Comparison of ENCODE assay signal across 8 mouse cellular contexts in genomic region chr13:112153681-112154127, GRCm38 (mm10).
DNase-seq lines count a peak whose midpoint lies in the region; ATAC-seq and TF ChIP-seq lines count a peak whose summit lies in the region.

No protein-coding gene starts in this region.

- TF ChIP-seq CTCF in brain, embryonic 14.5 days (IDR thresholded peaks at IDR 0.05; ENCODE audit: borderline replicate concordance, extremely low read depth, insufficient read depth, insufficient read length) = no peak

- peak; percentile 12 for DNase-seq in kidney, adult 11 months
- DNase-seq in kidney, postnatal 25 days = no peak
- peak; percentile 43 for DNase-seq in brain, embryonic 14.5 days (ENCODE audit: low read depth)
- peak; percentile 68 for DNase-seq in embryonic facial prominence, embryonic 14.5 days (ENCODE audit: low spot score)
- peak; percentile 21 for DNase-seq in kidney, postnatal 14 days
- no peak for DNase-seq in left cerebral cortex, adult 8-10 months (ENCODE audit: low spot score in 2 of 2)
- no peak for DNase-seq in right cerebral cortex, postnatal 4 days

- H3K9ac ChIP-seq in embryonic facial prominence, embryonic 14.5 days (ENCODE audit: low read depth, low read length) = no peak overlapping the region
- no peak overlapping the region for H3K9ac ChIP-seq in neural tube, embryonic 15.5 days (replicated peaks)

- ATAC-seq in embryonic facial prominence, embryonic 14.5 days (ENCODE audit: low read depth) = peak; percentile 30; the same call in 1 of the 2 replicates
- peak; percentile 38; the same call in 1 of the 2 replicates for ATAC-seq in neural tube, embryonic 15.5 days (ENCODE audit: low FRiP score)

- H3K9me3 ChIP-seq in embryonic facial prominence, embryonic 14.5 days (ENCODE audit: control insufficient read depth, low read length) = peaks cover 7% of the 10 kb centered on the region; the same call in 1 of the 2 replicates
- H3K9me3 ChIP-seq in neural tube, embryonic 15.5 days (replicated peaks) = 0 out of 2 replicates have a peak, but pooled peaks cover 5% of the 10 kb centered on the region

- H3K4me2 ChIP-seq in embryonic facial prominence, embryonic 14.5 days (ENCODE audit: low read depth, low read length) = peak overlapping the region; percentile 36; the same call in 1 of the 2 replicates
- peak overlapping the region; percentile 39 for H3K4me2 ChIP-seq in neural tube, embryonic 15.5 days

- no peak for TF ChIP-seq POLR2A in brain, embryonic 14.5 days (IDR thresholded peaks at IDR 0.05; ENCODE audit: borderline replicate concordance, extremely low read depth, insufficient read depth, insufficient read length, poor library complexity, severe bottlenecking)

- no peaks in the 10 kb centered on the region for H3K27me3 ChIP-seq in embryonic facial prominence, embryonic 14.5 days (replicated peaks; ENCODE audit: control insufficient read depth, insufficient read depth, low read length)
- no peaks in the 10 kb centered on the region; the same call in 1 of the 2 replicates for H3K27me3 ChIP-seq in neural tube, embryonic 15.5 days (replicated peaks)

- no peaks in the 10 kb centered on the region for H3K36me3 ChIP-seq in embryonic facial prominence, embryonic 14.5 days (ENCODE audit: control insufficient read depth, insufficient read depth, low read length)
- H3K36me3 ChIP-seq in neural tube, embryonic 15.5 days = no peaks in the 10 kb centered on the region

- peaks cover 12% of the 10 kb centered on the region for H3K4me1 ChIP-seq in embryonic facial prominence, embryonic 14.5 days (ENCODE audit: control insufficient read depth, insufficient read depth, low read length)
- H3K4me1 ChIP-seq in neural tube, embryonic 15.5 days = peaks cover 14% of the 10 kb centered on the region

- WGBS in embryonic facial prominence, embryonic 14.5 days = 15% methylated on average over 4 of the region's 4 CpGs
- WGBS in neural tube, embryonic 15.5 days = 29% methylated on average over 4 of the region's 4 CpGs

- H3K4me3 ChIP-seq in embryonic facial prominence, embryonic 14.5 days (ENCODE audit: low read depth, low read length) = no peak overlapping the region
- no peak overlapping the region for H3K4me3 ChIP-seq in neural tube, embryonic 15.5 days (replicated peaks)

- H3K27ac ChIP-seq in embryonic facial prominence, embryonic 14.5 days (replicated peaks; ENCODE audit: low read depth, low read length) = no peak overlapping the region
- H3K27ac ChIP-seq in neural tube, embryonic 15.5 days (replicated peaks) = no peak overlapping the region

Comparison
In these comparisons a context has a peak if more than half of its experiments do, and no peak if none do; other contexts are left out.
1. DNase-seq: peak in kidney, adult 11 months (single experiment), brain, embryonic 14.5 days (single experiment), embryonic facial prominence, embryonic 14.5 days (single experiment) and kidney, postnatal 14 days (single experiment); none in kidney, postnatal 25 days (0 of 2), left cerebral cortex, adult 8-10 months (0 of 2) and right cerebral cortex, postnatal 4 days (single experiment).